Mouse (Mus musculus) forebrain, embryonic 15.5 days (tissue): ENCODE measurements around the gene Dgkd. TPM values are rescaled to one million over a fixed set of nuclear protein-coding genes. Genes with fewer than 3 reads are reported as not detected.

Experiments
- ATAC-seq: fragments of 200-750 bp; cut with Nextera tagmentation; replicated peaks from 2 replicates; pipeline ENCODE4 v1.8.0; 2017; ENCODE audit warnings: mild to moderate bottlenecking, moderate TSS enrichment, moderate library complexity
- H3K27ac ChIP-seq: fragments of 300-500 bp; sonication (generic); replicated peaks from 2 replicates; pipeline ENCODE4 v1.5.1; 2015; ENCODE audit warnings: mild to moderate bottlenecking, inconsistent platforms
- H3K27me3 ChIP-seq: fragments of 300-500 bp; sonication (generic); 2 replicates; pipeline ENCODE4 v1.6.1; 2015; ENCODE audit warnings: inconsistent platforms
- H3K36me3 ChIP-seq: fragments of 300-500 bp; sonication (generic); 2 replicates; pipeline ENCODE4 v1.6.1; 2015; ENCODE audit warnings: mild to moderate bottlenecking, inconsistent platforms
- H3K4me1 ChIP-seq: fragments of 300-500 bp; sonication (generic); 2 replicates; pipeline ENCODE4 v1.6.1; 2015; ENCODE audit warnings: inconsistent platforms
- H3K4me2 ChIP-seq: fragments of 300-500 bp; sonication (generic); replicated peaks from 2 replicates; pipeline ENCODE4 v1.6.1; 2015; ENCODE audit warnings: mild to moderate bottlenecking, inconsistent platforms
- H3K4me3 ChIP-seq: fragments of 300-500 bp; sonication (generic); 2 replicates; pipeline ENCODE4 v1.5.1; 2015; ENCODE audit warnings: mild to moderate bottlenecking, inconsistent platforms
- H3K9ac ChIP-seq: fragments of 300-500 bp; sonication (generic); replicated peaks from 2 replicates; pipeline ENCODE4 v1.6.1; 2015; ENCODE audit warnings: mild to moderate bottlenecking, inconsistent platforms
- H3K9me3 ChIP-seq: fragments of 300-500 bp; sonication (generic); 2 replicates; pipeline ENCODE4 v1.6.1; 2016; ENCODE audit warnings: inconsistent platforms
- WGBS: fragments of 180-500 bp; shearing (Covaris S2); methylation state at CpG from one replicate; pipeline ENCODE4 v1.1.7; 2015; ENCODE audit warnings: mixed read lengths; 5-methylcytosine and 5-hydroxymethylcytosine counted together
- polyA plus RNA-seq: library from polyadenylated mRNA; unstranded; fragments of >200 nt; fragmentation: Nextera tagmentation; extraction: Ambion mirVana; gene quantifications from 2 replicates; pipeline ENCODE4 v1.2.1, GENCODE M21; 2015

Dgkd gene
- polyA plus RNA-seq, 1 experiment from 2014 or later = 50.2 TPM

DNA sequence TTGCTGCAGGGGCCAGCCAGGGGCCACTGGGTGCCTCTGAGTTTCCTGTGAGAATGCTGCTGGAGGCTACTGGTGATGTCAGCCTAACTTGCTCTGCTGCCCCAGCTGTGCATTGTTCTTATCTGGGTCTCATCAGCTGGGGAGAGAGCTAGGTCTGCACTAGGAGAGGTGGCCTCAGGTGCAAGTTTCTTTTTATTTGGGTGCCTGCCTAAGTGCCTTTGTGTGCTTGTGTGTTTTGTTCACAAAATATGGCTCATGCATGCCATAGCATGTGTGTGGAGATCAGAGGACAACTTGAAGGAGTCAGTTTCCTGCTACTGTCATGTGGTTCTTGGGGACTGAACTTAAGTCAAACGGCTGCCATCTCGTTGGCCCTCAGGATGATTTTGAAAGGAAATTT, 46.6 kb downstream of the Dgkd start:
- H3K27ac ChIP-seq = no peak overlapping the region
- 89% methylated on average over 2 of the region's 2 CpGs for WGBS
- no peak overlapping the region for H3K9ac ChIP-seq
- no peaks in the 10 kb centered on the region for H3K36me3 ChIP-seq
- H3K27me3 ChIP-seq = no peaks in the 10 kb centered on the region
- no peak overlapping the region for H3K4me3 ChIP-seq
- ATAC-seq = no peak
- H3K4me1 ChIP-seq = no peaks in the 10 kb centered on the region
- no peak overlapping the region for H3K4me2 ChIP-seq
- H3K9me3 ChIP-seq = no peaks in the 10 kb centered on the region

DNA sequence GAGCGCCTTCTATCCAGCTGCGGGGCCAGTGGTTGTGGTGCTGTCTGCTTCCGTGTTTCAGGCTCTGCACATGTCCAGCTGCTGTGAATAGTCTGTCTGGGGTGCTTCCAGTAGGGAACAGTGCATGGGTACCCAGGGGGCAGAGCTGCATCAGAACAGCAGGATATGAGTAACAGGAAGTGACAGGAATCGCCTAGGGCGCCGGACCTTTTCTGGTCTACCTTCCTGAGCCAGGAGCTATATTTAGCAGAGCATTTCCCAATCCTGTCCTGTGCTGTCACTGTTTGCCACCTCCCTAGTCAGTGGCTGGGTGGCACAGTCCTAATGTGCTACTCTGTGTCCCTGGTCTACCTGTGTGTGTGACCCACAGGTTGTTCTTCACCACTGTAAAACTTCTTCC, 47.9 kb downstream of the Dgkd start:
- H3K9me3 ChIP-seq = no peaks in the 10 kb centered on the region
- no peaks in the 10 kb centered on the region for H3K36me3 ChIP-seq
- H3K9ac ChIP-seq = no peak overlapping the region
- no peak overlapping the region for H3K4me2 ChIP-seq
- ATAC-seq = no peak
- H3K4me3 ChIP-seq = no peak overlapping the region
- H3K27ac ChIP-seq = no peak overlapping the region
- H3K27me3 ChIP-seq = no peaks in the 10 kb centered on the region
- H3K4me1 ChIP-seq = no peaks in the 10 kb centered on the region
- 88% methylated on average over 6 of the region's 6 CpGs for WGBS

DNA sequence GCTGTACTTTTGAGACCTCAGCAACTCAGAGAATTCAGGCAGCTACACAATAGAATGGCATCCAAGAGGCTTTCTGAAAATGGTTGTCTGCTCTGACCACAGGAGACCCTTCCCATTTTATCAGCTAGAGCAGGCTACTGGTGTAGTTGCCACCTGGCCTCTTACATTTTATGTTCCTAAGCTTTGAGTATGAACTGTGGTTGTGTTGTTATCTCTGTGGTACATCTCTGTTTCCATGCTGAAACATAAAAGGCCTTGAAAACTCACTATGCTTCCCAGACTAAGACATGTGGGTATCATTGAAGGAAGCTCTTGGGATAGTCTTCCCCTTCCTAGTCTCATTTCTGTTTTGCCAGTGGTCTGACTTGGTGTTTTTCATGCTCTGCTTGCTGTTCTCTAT, 49.1 kb downstream of the Dgkd start:
- Histone ChIP-seq H3K4me3 (no peak overlapping the region), H3K27ac (no peak overlapping the region), H3K9ac (no peak overlapping the region), H3K4me2 (no peak overlapping the region), H3K27me3 (no peaks in the 10 kb centered on the region), H3K4me1 (no peaks in the 10 kb centered on the region), H3K36me3 (no peaks in the 10 kb centered on the region), H3K9me3 (no peaks in the 10 kb centered on the region)
- ATAC-seq = no peak

DNA sequence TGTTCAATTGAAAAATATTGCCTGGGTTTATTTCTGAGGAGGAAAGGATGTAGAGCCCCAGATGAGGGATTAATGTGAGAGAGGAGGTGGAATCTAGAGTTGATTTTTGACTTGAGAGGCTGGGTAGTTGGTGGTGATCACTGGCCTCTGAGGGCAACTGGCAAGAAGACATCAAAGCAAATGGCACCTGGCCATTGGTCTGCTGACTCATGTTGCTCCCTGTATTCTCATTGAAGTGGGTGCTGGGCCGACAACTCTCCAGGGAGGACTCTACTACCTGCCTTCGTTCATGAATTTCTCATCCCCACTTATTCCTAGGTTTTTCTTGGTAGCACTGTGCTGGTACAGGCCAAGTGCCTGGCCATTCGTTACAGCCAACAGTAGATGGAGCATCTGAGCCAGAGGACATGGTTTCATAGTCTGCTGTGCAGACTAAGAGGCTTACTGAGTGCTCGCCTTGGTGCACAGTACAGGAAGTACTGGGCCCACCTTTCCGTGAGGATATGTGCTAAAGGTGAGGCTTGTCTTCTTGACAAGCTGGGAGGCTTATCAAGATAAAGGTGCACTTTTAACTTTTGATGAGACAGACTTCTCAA, 53.4 kb downstream of the Dgkd start:
- 91% methylated on average over 5 of the region's 5 CpGs for WGBS
- no peaks in the 10 kb centered on the region for H3K9me3 ChIP-seq
- ATAC-seq = no peak
- H3K4me1 ChIP-seq = no peaks in the 10 kb centered on the region
- no peaks in the 10 kb centered on the region for H3K27me3 ChIP-seq
- no peak overlapping the region for H3K27ac ChIP-seq
- no peak overlapping the region for H3K9ac ChIP-seq
- H3K4me2 ChIP-seq = no peak overlapping the region
- H3K4me3 ChIP-seq = no peak overlapping the region
- H3K36me3 ChIP-seq = no peaks in the 10 kb centered on the region

DNA sequence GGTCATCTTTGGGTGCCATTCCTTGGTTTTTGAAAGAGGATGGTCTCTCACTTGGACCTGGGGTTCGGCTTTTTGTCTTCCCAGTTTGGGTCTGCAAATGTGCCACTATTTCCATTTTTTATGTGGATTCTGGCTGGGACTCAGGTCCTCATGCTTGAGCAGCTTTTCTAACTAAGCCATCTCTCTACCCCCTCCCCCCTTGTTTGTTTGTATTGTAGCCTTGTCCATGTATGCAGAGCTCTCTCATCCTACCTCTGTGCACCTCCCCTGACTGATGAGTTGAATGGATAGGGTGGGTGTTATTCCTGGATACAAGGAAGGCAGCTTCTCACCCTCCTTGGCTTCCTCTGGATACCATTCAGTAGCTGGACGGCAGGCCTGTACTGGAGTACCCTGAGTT, 54.9 kb downstream of the Dgkd start:
- no peaks in the 10 kb centered on the region for H3K9me3 ChIP-seq
- H3K36me3 ChIP-seq = no peaks in the 10 kb centered on the region
- H3K27me3 ChIP-seq = no peaks in the 10 kb centered on the region
- no peak overlapping the region for H3K4me3 ChIP-seq
- no peak overlapping the region for H3K27ac ChIP-seq
- no peak overlapping the region for H3K4me2 ChIP-seq
- 98% methylated on average over 2 of the region's 2 CpGs for WGBS
- no peaks in the 10 kb centered on the region for H3K4me1 ChIP-seq
- ATAC-seq = no peak
- no peak overlapping the region for H3K9ac ChIP-seq

DNA sequence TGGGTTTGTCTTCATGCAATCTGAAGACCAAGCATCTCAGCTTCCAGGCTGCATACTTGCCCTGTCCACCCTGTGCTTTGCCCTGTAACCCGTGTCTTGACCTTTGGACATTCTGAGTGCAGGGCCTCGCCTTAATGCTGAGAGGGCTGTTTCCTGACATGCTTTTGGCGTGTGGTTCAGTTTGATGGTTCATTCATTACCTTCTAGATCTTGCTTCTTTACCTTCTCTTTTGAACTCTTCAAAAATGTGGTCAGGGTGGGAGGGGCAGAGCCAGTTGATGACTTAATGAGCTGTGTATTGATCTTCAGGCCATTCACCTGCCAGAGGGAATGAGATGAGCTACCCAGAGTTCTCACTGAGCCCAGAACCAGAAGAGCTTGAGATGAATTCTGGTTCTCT, 55.6 kb downstream of the Dgkd start:
- Histone ChIP-seq H3K4me2 (no peak overlapping the region), H3K9ac (no peak overlapping the region), H3K9me3 (no peaks in the 10 kb centered on the region), H3K27me3 (no peaks in the 10 kb centered on the region), H3K4me3 (no peak overlapping the region), H3K4me1 (no peaks in the 10 kb centered on the region), H3K36me3 (no peaks in the 10 kb centered on the region), H3K27ac (no peak overlapping the region)
- ATAC-seq = no peak
- 90% methylated on average over 3 of the region's 3 CpGs for WGBS

DNA sequence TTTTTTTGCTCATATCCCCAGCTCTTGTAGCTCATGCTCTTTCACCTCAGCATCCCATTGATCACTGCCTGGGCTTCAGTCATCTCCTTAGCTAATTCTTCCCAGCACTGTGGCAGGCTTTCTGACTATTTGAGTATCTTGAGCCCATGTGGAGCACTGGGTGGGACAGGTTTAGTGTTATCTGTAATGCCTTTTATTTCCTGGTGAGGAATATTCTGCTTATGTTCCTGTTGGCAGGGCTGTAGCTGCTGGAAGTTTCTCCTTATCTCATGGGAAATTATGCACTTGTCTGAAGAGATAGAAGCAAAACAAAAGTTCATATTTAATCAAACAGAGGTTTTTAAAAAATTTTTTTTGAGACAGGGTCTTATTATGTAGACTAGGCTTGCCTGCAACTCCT, 56.5 kb downstream of the Dgkd start:
- Histone ChIP-seq H3K27me3 (no peaks in the 10 kb centered on the region), H3K4me3 (no peak overlapping the region), H3K27ac (no peak overlapping the region), H3K4me2 (no peak overlapping the region), H3K9me3 (no peaks in the 10 kb centered on the region), H3K9ac (no peak overlapping the region), H3K4me1 (no peaks in the 10 kb centered on the region), H3K36me3 (no peaks in the 10 kb centered on the region)
- ATAC-seq = no peak

DNA sequence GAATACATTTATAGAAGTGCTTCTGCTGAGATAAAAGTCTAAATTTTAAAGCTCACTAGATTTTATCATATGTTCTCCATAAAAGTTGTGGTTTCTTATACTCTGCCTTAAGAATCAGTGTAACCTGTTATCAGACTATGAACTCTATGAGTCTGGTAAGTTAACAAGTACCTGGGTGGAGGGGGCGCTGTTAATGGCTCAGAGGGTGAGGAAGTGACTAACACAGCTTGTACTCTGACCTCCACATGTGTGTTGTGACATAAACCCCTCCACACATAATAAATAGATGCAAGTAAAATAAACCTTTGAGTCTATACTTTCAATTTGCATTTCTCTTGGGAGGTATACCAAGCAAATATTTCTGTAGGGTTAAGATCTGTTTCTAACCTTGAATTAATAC, 57.3 kb downstream of the Dgkd start:
- Histone ChIP-seq H3K36me3 (no peaks in the 10 kb centered on the region), H3K27me3 (no peaks in the 10 kb centered on the region), H3K4me3 (no peak overlapping the region), H3K9ac (no peak overlapping the region), H3K27ac (no peak overlapping the region), H3K4me2 (no peak overlapping the region), H3K4me1 (no peaks in the 10 kb centered on the region), H3K9me3 (no peaks in the 10 kb centered on the region)
- 97% methylated on average over 1 of the region's 1 CpGs for WGBS
- ATAC-seq = no peak

DNA sequence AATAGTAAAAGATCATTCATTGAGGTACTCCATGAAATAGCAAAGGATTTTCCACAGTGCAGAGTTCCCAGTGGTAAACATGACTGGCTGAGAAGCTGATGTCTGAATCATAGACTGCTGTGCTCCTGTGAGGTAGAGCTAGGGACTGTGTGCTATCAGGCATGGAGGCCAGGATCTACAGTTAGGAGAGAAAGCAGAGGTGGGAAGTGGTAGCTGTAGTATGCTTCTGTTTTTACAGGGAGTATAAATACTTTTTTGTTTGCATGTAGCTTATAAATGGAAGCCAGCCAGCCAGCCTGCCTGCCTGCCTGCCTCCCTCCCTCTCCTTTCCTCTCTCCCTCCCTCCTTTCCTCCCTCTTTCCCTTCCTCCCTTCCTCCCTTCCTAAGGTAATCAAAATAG, 60.3 kb downstream of the Dgkd start:
- Histone ChIP-seq H3K4me1 (no peaks in the 10 kb centered on the region), H3K4me3 (no peak overlapping the region), H3K4me2 (no peak overlapping the region), H3K9me3 (no peaks in the 10 kb centered on the region), H3K36me3 (peaks cover 7% of the 10 kb centered on the region; the same call in 1 of the 2 replicates), H3K9ac (no peak overlapping the region), H3K27me3 (no peaks in the 10 kb centered on the region), H3K27ac (no peak overlapping the region)
- no peak for ATAC-seq

DNA sequence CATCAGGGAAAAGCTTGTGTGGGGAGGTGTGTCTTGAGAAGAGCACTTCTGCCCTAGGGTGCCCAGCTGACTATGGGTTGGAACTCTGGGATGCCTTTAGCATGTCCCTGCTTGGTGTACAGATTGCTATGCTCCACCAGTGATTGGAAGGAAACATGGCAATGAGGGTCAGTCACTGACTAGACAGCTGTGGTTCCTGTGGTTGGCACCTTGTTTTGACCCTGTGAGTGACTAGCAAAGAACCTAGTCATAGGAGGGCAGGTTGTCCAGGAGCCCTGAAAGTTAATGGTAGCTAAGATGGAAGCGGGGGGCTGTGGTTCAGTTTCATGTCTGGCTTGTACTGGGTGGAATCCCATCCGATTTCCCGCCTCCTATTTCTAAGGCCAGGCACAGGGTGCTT, 64.3 kb downstream of the Dgkd start:
- Histone ChIP-seq H3K4me2 (no peak overlapping the region), H3K27me3 (no peaks in the 10 kb centered on the region), H3K4me1 (no peaks in the 10 kb centered on the region), H3K27ac (no peak overlapping the region), H3K36me3 (peaks cover 20% of the 10 kb centered on the region; the same call in 1 of the 2 replicates), H3K4me3 (no peak overlapping the region), H3K9ac (no peak overlapping the region), H3K9me3 (no peaks in the 10 kb centered on the region)
- ATAC-seq = no peak
- WGBS = 94% methylated on average over 3 of the region's 3 CpGs

DNA sequence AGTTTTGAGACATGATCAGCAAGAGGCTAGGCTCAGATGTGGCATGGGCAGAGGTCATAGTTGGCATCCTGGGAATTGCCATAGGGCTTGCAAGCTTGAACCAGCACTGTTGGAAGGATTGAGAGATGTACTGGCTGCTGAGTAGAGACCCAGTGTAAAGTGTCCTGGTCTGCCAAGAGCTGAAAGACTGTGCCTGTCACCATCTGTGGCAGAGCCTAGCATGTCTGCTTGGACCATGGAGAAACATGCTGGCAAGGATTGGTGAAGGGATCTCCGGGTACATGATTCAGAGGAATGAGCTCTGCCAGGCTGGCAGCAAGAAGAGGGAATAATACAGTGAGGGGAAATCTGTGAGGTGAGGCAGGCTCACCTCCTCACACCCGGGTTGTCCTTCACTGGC, 65.0 kb downstream of the Dgkd start:
- H3K4me1 ChIP-seq = no peaks in the 10 kb centered on the region
- H3K36me3 ChIP-seq = peaks cover 20% of the 10 kb centered on the region; the same call in 1 of the 2 replicates
- H3K4me3 ChIP-seq = no peak overlapping the region
- no peak for ATAC-seq
- no peaks in the 10 kb centered on the region for H3K27me3 ChIP-seq
- whole genome bisulfite sequencing = 75% methylated on average over 2 of the region's 2 CpGs
- H3K4me2 ChIP-seq = no peak overlapping the region
- H3K27ac ChIP-seq = no peak overlapping the region
- H3K9me3 ChIP-seq = no peaks in the 10 kb centered on the region
- H3K9ac ChIP-seq = no peak overlapping the region

DNA sequence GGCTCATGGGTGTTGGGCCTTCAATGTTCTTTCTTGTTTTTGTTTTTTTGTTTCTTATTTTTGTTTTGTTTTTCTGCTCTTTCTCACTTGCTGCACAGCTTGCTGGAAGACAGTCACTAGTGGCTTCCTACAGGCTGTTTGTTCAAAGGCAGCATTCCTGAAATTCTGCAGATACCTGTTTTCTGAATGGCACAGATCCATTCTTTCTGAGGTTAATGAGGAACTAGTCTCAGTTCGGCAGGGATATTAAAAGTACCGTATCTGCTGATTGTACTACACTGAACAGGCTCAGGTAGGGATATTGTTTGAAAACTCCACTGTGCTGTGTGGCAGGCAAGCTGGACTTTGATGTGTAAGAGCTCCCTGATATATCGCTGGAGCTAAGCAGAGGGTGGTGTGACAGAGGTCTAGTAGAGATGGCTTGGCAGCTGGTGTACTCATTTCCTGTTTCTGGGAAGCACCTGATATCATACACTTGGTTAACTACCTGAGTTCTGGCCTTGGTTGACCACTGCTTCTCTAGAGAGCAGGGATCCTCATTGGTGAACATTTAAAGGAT, 67.0 kb downstream of the Dgkd start:
- Histone ChIP-seq H3K27me3 (no peaks in the 10 kb centered on the region), H3K9ac (no peak overlapping the region), H3K4me1 (no peaks in the 10 kb centered on the region), H3K4me3 (no peak overlapping the region), H3K27ac (no peak overlapping the region), H3K36me3 (peaks cover 27% of the 10 kb centered on the region), H3K9me3 (no peaks in the 10 kb centered on the region), H3K4me2 (no peak overlapping the region)
- WGBS = 89% methylated on average over 3 of the region's 3 CpGs
- ATAC-seq = no peak

DNA sequence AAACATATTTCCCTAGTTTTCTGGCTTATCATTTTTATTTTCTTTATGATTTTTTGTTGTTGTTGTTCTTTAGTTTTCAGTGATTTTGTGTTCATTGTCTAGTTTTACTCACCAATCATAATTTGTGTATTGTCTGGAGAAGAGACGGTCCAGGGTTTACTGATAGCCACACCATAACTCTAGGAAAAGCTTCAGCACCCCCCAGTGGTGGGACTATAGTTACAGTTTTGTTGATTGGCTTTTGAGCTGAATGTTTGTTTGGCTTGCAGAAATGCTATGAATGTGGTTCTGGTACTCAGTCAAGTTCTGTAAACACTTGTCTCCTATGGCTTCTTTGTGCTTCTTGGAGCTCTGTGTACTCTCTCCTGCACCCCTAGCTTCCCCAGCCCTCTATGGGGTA, 69.6 kb downstream of the Dgkd start:
- H3K4me2 ChIP-seq = no peak overlapping the region
- H3K9me3 ChIP-seq = no peaks in the 10 kb centered on the region
- H3K9ac ChIP-seq = no peak overlapping the region
- H3K36me3 ChIP-seq = peaks cover 46% of the 10 kb centered on the region
- H3K4me1 ChIP-seq = no peaks in the 10 kb centered on the region
- H3K4me3 ChIP-seq = no peak overlapping the region
- no peaks in the 10 kb centered on the region for H3K27me3 ChIP-seq
- no peak for ATAC-seq
- H3K27ac ChIP-seq = no peak overlapping the region
- 60% methylated on average over 1 of the region's 1 CpGs for WGBS
